Mouse (Mus musculus): ENCODE measurements around the gene Cdh23.

Cdh23 gene

DNA sequence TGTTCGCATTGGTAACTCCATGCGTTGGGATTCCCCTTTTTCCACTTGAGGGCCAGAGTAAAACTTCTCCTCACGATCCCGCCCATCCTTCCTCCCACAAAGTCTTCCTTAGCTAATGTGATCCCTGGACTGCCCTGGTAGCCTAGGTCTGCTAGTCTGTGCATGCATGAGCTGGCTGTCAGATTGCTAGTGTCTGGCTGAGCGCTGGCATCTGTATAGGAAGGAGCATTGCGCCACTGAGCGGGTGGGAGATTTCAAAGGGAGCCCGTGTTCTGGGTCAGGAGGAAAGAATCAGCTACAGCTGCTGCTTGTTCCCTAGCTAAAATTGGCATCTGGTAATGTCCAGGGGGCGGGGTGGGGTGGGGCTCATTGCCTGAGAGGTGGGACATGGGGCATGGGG is 400.3 kb downstream of the Cdh23 start:
- in situ Hi-C loops (cut with MboI, MseI), result no loop called here

DNA sequence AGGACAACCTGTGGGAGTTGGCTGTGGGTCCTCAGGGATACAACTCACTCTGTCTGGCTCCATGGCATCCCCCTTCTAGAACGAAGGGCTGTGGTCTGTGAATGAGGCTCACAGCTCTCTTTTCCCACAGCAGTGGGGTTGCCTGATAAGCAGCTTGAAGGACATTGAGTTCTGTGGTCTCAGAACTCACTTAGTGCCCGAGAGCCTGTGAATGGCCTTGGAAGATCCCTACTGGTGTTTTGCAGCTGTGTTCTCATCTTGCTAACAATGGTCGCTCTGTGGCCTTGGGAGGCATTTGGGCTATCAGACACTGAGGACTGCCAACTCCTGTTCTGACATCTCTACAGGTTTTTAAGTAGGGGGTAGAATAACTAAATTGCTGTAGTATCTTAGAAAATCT is 400.9 kb downstream of the Cdh23 start:
- in situ Hi-C loops (cut with MboI, MseI), result no loop called here

DNA sequence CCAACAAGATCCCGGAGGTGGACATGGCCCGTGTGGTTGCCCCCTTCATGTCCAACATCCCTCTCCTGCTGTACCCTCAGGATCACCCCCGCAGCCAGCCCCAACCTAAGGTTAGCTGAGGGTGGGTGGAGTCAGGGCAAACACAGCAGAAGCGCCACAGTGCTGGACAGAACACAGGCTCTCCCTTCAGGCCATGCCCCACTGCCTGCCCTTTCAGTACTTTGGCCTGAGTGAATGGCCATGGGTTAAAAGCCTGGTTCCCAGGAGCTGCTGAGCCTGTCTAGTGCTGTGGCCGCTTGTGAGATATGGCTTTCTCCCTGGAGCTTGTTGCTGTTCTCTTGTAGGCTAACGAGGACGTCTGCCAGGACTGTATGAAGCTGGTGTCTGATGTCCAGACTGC is 401.7 kb downstream of the Cdh23 start:
- in situ Hi-C loops (cut with MboI, MseI), result no loop called here

DNA sequence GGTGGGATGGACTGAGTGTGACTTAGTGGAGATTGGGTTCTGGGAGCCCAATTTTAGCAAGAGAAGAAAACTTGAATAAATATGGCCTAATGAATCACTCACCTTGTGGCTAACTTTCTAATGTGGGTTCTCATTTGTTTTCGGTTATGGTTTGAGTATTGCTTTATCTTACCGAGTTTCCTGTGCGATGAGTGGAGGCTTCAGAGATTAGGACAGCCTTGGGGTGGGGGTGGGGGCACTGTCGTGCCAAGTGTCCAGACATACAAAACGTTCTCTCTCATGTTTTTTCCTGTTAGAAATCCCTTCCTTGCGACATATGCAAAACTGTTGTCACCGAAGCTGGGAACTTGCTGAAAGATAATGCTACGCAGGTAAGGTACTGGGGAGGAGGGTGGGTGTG is 404.1 kb downstream of the Cdh23 start:
- in situ Hi-C loops (cut with MboI, MseI), result no loop called here

GRCm38 (mm10) chr10:60290739-60291110 is 405.6 kb downstream of the Cdh23 start:
- in situ Hi-C loops (cut with MboI, MseI), result no loop called here

GRCm38 (mm10) chr10:60290026-60290738 is 406.1 kb downstream of the Cdh23 start:
- in situ Hi-C loops (cut with MboI, MseI), result no loop called here

- in situ Hi-C loops (cut with MboI, MseI), result no loop called here
Observed at GRCm38 (mm10) chr10:60289216-60289615, 407.1 kb downstream of the Cdh23 start.

GRCm38 (mm10) chr10:60287726-60288125 is 408.6 kb downstream of the Cdh23 start:
- in situ Hi-C loops (cut with MboI, MseI), result no loop called here

GRCm38 (mm10) chr10:60287161-60287560 is 409.1 kb downstream of the Cdh23 start:
- in situ Hi-C loops (cut with MboI, MseI), result no loop called here

GRCm38 (mm10) chr10:60286546-60286945 is 409.7 kb downstream of the Cdh23 start:
- in situ Hi-C loops (cut with MboI, MseI), result no loop called here

DNA sequence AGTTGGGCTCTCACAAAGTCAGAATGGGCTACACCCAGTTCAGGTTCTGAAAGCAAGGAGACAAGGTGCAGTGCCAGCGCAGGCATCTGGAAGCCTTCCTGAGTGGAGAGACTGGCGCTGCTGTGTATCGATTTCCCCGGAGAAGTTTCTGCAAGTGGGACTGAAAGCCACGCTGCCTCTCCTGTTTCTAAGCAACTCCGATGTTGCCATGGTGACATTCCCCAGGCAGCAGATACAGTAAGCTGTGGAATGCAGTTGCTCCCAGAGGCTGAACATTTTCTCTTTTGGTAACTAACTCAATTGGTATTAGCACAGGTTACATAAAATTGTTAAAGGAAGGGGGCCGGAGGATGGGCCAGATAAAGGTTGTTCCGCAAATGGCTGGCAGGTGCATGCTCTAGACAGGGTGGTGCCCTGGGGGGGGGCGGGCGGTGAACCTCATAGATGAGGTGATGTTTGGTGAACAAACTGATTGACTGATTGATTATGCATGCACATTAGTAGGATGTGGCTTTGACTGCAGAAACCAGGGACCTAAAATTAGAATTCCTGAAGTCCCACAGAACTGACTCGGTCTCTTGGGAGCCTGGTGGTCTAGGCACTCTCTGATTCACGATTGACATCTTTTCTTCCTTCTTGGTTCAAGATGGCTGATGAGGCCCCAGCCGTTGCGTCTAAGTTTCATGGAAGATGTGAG is 410.5 kb downstream of the Cdh23 start:
- in situ Hi-C loops (cut with MboI, MseI), result no loop called here

- in situ Hi-C loops (cut with MboI, MseI), result no loop called here
Observed at GRCm38 (mm10) chr10:60285183-60285582, 411.1 kb downstream of the Cdh23 start.

- in situ Hi-C loops (cut with MboI, MseI), result no loop called here
Observed at GRCm38 (mm10) chr10:60284676-60285111, 411.6 kb downstream of the Cdh23 start.

- in situ Hi-C loops (cut with MboI, MseI), result no loop called here
Observed at GRCm38 (mm10) chr10:60284248-60284647, 412.0 kb downstream of the Cdh23 start.

DNA sequence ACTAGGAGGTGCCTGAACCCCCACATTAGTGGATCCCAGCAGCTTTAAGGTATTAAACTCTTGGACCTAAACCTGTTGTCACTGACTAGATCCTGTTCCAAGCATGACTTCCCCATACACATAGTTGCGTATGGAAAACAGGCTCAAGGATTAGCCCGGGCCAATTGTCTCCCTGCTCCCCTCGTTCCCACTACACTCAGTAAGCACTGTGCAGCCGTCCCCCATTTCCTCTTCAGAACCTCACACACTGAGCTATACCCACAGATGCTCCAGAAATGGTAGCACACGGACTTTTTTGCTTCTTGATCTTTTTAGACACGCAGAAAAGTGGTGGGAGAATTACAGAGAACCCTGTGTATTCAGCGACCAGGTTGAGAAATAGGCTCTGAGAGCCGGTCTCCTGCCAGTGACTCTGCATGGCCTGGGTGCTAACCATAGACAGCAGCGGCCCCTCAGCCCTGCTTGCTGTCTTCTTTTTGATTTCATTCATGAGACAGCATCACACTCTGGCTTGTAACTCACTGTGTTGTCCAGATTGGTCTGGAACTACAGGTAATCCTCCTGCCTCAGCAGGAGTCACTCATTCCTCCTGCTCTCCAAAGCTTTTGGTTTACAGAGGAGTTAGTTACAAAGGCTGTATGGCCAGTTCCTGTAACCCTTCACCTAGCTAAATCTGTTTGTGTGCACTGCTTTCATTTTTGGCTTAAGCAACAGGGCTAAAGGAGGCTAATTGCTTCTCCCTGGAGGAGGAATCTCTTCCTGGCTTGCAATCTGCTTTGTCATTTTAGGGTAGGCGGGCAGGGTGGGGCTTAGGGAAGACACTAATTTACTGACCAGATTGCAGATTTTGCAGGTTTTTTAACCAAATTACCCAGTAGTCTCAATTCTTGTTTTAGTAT is 413.9 kb downstream of the Cdh23 start:
- in situ Hi-C loops (cut with MboI, MseI), result no loop called here

- in situ Hi-C loops (cut with MboI, MseI), result no loop called here
Observed at GRCm38 (mm10) chr10:60281571-60282050, 414.7 kb downstream of the Cdh23 start.

DNA sequence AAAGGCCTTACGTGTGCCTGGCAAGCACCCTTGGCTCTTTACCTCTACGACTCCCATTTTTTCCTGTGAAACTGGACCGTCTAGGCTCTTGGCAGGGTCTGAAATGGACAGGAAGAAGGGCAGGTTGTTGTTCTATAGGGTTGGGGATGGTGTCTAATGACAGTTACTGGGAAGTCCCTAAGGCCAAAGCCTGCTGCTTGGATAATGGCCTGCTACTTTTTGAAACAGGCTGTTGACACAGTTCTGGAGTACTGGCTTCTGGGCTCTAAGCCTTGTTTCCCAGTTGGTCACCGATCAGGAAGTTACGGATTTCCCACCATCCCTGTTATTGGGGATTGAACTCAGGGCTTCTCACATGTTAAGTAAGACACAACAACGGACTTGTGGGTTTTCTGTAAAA is 415.9 kb downstream of the Cdh23 start:
- in situ Hi-C loops (cut with MboI, MseI), result no loop called here

- in situ Hi-C loops (cut with MboI, MseI), result loop anchor here in 1 of 2 experiments (5.0 kb wide), 1 partner anchor 378 kb away; no protein-coding TSS in a partner anchor
Observed at GRCm38 (mm10) chr10:60279941-60280301, 416.4 kb downstream of the Cdh23 start.

DNA sequence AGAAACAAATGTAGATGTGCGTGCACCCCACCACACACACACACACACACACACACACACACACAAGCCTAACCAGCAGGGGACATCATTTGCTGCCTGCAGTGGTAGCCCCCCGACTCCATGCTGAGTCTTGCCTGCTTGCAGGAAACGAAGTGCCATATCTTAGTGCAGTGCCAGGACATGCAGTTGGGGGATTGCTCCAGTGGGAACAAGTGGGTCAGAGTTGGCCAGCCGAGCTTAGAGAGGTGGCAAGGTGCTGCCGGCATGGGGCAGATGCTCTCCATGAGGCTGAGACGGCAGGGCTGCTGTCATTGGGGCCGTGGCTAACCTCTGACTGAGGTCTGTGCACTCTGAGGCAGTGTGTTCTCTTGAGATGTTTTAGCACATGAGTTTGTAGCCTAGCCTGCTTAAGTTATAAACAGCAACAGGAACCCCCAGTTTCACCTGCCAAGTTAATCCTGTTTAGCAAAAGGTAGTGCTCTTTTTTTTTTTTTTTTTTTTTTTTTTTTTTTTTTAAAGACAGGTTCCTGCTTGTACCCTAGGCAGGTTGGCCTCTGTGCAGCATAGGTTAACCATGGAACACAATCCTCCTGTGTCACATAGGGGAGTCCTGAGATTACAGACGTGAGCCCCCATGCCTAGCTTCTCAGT is 416.9 kb downstream of the Cdh23 start:
- in situ Hi-C loops (cut with MboI, MseI), result loop anchor here in 1 of 2 experiments (5.0 kb wide), 1 partner anchor 377 kb away; no protein-coding TSS in a partner anchor

DNA sequence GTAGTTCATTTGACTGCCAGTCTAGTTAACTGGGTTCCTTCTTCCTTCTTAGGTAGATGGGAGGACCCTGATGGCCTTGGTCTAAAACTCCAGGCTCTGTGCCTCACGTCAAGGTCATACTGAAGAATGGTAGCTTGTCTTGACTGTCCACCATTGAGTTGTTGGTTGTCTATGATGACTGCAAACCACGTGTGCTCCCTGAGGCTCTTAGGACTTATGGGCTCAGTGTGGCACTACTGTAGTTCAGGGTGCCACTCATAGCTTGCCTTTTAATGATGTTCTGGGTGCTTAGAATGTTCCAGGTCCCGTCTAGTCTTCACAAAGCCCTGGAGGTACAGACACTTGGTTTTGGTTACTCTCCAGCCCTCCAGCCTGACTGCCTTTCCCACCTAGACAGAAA is 417.5 kb downstream of the Cdh23 start:
- in situ Hi-C loops (cut with MboI, MseI), result loop anchor here in 1 of 2 experiments (5.0 kb wide), 1 partner anchor 376 kb away; no protein-coding TSS in a partner anchor

DNA sequence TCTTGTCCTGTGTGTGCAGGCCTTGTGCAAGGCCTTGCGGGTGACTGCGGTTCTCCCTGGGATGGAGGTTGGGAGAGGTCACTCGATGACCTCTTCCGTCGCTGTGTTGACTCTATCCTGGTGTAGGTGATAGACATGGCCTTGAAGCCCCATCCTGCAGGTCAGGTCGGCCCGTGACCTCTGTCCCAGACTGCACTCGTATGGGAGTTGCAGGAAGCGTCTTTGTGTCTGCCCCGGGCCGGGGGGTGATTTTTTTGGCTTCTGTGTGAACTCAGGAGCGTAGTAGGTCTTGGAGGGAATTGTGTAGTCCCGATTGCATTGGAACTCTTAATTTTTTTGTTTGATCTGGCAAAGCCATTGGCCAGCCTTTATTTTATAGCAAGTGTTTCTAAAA is 418.3 kb downstream of the Cdh23 start:
- in situ Hi-C loops (cut with MboI, MseI), result loop anchor here in 1 of 2 experiments (5.0 kb wide), 1 partner anchor 376 kb away; no protein-coding TSS in a partner anchor

Measured in T-helper 17 cell (primary cell).